Mouse (Mus musculus) thymus, postnatal 36 days (tissue): ENCODE results near the gene Slc25a29.

Experiments used
- DNase-seq, 2 experiments: peaks; one replicate each; pipeline ENCODE4 v3.0.0; 2022; ENCODE audit warnings: mixed read lengths in 2 of 2

Slc25a29 gene

DNA sequence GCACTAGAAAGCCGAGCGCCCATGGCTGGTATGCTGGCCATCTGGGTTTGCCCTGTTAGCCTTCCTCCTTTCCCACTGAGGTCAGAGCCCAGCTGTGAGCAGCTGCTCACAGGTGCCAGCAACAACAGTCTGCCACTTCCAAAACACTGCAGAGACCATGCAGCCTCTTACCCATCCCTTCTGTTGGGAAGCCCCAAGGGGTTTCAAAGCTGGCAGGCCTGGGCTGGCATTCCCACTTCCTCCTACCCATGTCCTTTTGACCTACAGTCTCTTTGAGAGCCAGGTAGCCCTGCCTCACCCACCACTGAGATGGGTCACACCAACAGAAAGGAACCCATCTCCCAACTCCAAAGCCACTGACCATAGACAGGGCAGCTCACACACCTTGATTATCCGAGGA lies 2.3 kb downstream of the Slc25a29 start:
- peak in 1 of 2 experiments; percentile 5 for DNase-seq

- no peak for DNase-seq
Observed at GRCm38 (mm10) chr12:108832851-108833250, 2.8 kb downstream of the Slc25a29 start.

GRCm38 (mm10) chr12:108831966-108832643 lies 3.6 kb downstream of the Slc25a29 start:
- DNase-seq: no peak

DNA sequence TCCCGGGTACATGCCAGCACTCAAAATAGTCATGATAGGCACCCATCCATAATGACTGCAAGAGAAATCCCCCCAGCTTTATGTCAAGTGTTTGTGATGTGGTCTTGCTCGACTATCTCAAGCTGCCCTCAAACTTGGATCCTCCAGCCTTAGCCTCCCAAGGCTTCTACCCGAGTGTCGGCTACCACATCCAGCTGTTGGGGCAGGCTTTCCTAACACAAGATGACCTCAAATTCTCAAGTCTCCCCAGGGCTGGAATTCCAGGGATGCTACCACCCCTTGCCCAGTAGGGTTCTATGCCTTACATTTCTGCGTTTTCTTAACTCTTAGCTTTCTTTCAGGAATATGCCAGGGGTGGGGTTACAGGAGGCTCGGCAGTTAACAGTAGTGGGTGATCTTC lies 5.3 kb downstream of the Slc25a29 start:
- DNase-seq: no peak

DNA sequence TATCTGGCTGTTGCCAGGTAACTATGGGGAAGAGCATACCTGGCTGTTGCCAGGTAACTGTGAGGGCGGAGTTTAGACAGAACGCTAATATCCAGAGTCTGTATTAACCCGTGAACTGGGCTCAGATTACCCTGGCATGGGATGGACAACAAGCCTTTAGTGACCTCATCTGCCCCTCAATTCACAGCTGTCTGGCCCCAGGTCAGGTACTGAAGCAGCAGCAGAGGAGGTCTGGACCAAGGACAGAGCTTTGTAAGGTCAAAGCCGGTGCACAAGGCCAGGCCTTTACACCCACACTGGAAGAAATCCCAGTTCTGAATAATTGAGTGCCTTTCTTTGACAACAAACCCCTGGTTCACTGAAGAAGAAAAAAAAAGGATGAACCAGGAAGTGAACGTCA lies 6.0 kb downstream of the Slc25a29 start:
- no peak for DNase-seq

- DNase-seq: no peak
Observed at GRCm38 (mm10) chr12:108827641-108828040, 8.0 kb downstream of the Slc25a29 start.

- no peak for DNase-seq
Observed at GRCm38 (mm10) chr12:108826958-108827535, 8.6 kb downstream of the Slc25a29 start.

DNA sequence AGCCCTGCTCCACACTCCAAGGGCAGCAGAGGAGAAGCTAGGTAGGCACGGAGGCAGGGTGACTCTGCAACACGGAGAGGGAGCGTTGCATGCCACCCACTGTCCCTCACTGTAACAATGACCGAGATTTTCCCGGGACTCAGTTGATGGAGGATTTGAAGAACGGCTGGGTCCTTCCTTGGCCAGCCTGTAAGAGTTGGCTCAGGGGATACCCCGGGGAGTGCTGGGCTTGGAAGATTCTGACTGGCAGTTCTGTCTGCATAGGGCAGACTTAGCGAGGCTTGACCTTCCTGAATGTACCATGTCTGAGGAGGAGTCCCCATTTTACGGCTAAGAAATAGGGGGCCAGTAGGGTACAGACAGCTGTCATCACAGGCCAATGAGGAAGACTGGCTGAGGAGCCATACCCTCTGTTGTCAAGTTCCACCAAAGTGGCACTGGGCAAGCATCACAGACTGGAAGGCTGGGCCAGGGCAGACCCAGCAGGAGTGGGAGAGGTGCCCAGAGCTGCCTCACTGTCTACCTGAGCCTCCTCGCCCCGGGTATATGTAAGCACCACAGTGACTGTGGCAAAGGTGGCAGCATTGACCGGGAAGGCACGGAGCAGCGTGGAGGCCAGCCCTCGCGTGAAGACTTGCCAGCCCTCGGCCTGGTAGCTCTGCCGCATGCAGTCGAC lies 9.3 kb downstream of the Slc25a29 start:
- no peak for DNase-seq

DNA sequence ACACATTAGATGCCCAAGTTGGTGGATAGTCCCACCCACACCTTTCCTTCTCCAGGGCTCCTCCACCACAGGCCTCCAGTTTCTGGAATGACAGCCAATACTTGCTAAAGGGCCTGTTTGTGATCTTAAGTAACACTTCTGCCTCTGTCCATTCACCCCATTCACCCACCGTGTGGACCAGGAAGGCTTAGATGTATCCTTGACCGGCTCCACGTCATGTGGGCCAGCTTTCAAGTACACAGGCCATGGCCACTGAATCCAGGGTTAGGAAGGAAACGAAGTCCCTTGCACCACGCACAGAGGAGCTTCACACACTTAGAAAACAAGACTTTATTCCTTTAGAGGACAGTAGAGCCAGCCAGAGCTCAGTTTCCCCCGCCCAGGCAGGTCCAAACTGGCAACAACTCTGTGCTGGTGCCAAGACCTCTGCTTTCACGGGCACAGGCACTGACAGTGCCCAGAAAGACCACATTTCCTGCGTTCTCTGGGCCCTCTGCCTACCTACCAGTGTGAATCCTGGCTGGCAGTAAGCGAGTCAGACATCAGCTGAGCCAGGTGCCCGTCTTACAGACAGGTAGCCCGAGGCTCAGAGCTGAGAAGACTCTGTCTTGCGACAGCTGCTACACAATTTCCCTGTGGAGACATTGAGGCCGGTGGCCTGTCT lies 10.0 kb downstream of the Slc25a29 start:
- no peak for DNase-seq

DNA sequence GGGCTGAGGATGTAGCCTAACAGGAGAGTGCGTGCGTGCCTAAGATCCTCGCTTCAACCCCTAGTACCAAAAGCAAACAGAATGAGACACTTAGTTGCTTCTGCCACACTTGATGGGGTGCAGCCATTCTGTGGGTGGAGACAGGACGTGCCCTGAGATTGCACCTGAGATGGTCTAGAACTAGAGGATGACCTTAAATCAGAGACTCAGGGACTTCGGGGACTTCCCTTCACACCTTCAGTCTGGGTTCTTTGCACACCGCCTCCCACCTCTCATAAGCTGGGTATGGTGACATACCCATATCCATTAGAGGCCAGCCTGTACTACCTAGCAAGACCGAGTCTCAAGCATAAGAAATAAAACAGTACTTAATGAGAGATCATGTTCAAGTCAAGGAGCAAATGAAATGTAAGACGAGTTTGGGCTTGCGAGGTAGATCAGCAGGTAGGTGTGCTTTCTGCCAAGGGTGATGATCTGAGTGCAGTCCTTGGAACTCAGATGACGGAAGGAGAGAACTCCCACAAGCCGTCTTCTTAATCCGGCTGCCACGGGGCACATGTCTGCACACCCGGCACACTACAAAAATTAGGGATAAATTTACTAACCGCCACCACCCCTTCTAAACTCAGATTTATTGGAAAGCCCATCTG lies 11.3 kb downstream of the Slc25a29 start:
- DNase-seq: no peak

DNA sequence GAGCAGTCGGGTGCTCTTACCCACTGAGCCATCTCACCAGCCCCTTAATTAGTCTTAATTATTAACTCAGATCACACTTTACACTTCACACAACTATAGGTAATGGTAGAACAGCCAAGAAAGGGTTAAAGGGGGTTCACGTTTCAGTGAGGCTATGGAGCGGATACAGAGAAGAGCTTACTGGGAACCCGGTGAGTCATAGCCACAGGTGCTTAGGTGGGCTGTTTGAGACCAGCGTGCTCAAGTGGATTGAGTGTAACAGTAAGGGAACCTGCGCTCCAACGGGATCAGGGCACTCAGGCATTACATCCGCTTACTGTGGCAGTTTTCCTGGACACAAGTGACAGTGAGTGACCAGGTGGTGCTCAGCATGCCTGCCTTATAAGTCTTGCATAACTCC lies 12.6 kb downstream of the Slc25a29 start:
- no peak for DNase-seq

GRCm38 (mm10) chr12:108820461-108820860 lies 15.2 kb downstream of the Slc25a29 start:
- no peak for DNase-seq

- DNase-seq: no peak
Observed at GRCm38 (mm10) chr12:108816569-108816968, 19.1 kb downstream of the Slc25a29 start.

GRCm38 (mm10) chr12:108814470-108814869 lies 21.2 kb downstream of the Slc25a29 start:
- DNase-seq: no peak

DNA sequence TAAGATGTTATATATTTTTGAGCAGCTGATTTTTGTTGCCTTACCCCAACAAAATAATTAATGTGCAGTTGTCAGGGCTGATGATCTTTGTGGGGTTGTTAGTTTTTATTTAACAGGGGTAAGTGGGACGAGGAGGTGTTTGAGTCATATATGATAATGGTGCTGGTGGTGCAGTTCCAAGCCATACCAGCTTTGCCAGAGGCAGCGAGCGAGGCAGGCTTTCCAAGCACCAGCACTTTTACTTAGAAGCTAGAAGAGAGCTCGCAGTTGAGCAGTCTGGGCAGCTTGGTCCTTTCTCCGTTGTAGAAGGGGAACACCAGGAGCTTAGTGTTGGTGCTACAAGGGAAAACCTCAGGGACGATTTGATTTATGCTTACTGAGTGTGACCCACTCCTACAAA lies 23.2 kb downstream of the Slc25a29 start:
- no peak for DNase-seq

DNA sequence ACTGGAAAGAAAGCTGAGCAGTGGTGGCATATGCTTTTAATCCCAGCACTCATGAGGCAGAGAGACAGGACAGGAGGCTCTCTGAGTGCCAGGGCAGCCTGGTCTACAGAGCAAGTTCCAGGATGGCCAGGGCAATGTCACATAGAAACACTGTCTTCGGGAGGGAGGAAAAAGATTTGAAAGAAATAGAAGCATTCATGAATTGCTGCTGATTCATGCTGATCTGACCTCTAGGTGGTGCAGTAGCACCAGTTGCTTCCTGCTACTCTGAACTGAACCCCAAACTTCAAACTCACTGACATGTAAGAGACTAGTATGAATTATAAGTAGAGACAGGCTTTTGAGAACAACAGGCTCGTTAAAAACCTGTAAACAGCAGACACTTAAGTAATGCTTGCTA lies 24.6 kb downstream of the Slc25a29 start:
- peak in 1 of 2 experiments; percentile 27 for DNase-seq

GRCm38 (mm10) chr12:108810309-108810708 lies 25.4 kb downstream of the Slc25a29 start:
- DNase-seq: no peak

DNA sequence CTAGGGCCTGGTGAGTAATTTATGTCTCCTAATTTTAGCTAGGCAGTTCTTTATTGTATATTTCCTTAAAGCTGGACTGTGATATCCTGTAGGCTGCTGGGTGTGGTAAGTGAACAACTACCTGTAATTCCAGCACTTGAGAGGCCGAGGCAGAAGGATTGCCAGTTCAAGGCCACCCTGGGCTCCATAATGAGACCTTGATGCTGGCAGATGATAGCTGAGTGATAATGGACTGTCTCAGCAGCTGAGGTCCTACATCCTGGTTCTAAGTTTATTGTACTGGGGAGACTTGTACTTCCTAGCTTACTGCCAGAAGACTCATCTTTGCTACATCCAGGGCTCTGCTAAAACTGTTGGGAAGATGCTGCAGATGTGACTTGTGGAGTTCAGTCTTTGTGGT lies 25.9 kb downstream of the Slc25a29 start:
- DNase-seq: no peak

DNA sequence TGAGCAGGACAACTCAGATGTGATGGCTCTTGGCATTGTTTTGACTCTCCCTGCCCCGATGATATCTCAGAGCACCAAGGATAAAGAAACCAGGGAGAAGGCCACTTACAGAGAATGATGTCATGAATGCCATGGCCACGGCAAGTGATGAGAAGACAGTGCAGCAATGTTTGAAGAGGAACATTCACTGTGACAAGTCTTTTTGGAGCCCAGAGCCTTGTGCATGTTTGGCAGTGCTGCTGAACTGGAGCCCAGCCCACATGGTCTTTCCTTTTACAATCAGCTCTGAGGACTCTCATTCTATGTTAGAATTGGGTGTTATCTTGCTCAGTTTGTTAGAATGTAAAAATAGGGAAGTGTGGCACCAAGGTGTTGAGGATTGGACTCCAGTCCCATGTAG lies 27.2 kb downstream of the Slc25a29 start:
- no peak for DNase-seq

GRCm38 (mm10) chr12:108804388-108804787 lies 31.3 kb downstream of the Slc25a29 start:
- no peak for DNase-seq

- DNase-seq: no peak
Observed at GRCm38 (mm10) chr12:108801613-108802012, 34.1 kb downstream of the Slc25a29 start.

DNA sequence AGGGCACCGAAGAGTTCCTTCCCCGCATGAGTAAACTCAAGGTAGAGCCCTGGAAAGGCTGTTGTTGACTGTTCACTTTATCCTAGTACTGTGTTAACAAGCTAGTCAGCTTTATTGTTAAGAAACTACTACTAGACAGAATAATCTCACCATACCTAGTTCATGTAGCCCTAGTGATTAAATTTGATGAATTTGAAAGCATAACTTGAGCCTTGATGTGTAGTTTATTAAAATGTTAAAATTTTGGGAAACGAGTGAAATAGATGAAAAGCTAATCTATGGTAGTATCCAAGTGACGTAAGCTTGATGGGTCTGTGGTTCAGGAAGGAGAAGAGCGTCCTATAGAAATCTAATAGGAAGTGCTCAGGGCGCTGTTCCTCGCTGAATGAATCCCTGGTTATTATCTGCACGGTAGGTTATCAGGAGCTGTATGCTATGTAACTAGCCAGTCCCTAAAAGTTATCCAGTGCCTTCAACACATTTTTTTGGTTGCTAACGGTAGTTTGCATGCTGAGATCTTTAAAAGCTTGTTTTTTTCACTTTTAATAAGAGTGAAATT lies 40.6 kb downstream of the Slc25a29 start:
- no peak for DNase-seq
